Mouse (Mus musculus) liver, adult 2 months (tissue): ENCODE data around the gene Scel. TPM values are rescaled to one million over a fixed set of nuclear protein-coding genes. Genes with fewer than 3 reads are reported as not detected.

Source experiments
- DNase-seq: peaks from one replicate; pipeline ENCODE4 v3.0.0-alpha.2; 2011; ENCODE audit warnings: low read depth, low spot score; ENCODE audit errors: extremely low read depth
- H3K27ac ChIP-seq: fragments of 200-500 bp; replicated peaks from 2 replicates; pipeline ENCODE4 v1.5.1; 2012; ENCODE audit warnings: low read depth, mild to moderate bottlenecking, control low read depth, inconsistent platforms, low read length; ENCODE audit not compliant: insufficient read depth
- H3K27me3 ChIP-seq: fragments of 200-500 bp; 2 replicates; pipeline ENCODE4 v1.6.1; 2012; ENCODE audit warnings: mild to moderate bottlenecking, moderate library complexity, low read length, inconsistent platforms; ENCODE audit not compliant: control insufficient read depth, insufficient read depth
- H3K36me3 ChIP-seq: fragments of 200-500 bp; 2 replicates; pipeline ENCODE4 v1.6.1; 2012; ENCODE audit warnings: low read length, inconsistent platforms; ENCODE audit not compliant: control insufficient read depth, insufficient read depth
- H3K4me1 ChIP-seq: fragments of 200-500 bp; 2 replicates; pipeline ENCODE4 v1.6.1; 2011; ENCODE audit warnings: low read length; ENCODE audit not compliant: control insufficient read depth, insufficient read depth
- H3K4me3 ChIP-seq: fragments of 200-500 bp; 2 replicates; pipeline ENCODE4 v1.5.1; 2011; ENCODE audit warnings: low read depth, mild to moderate bottlenecking, control low read depth, low read length, moderate library complexity; ENCODE audit not compliant: insufficient read depth
- H3K79me2 ChIP-seq: fragments of 200-500 bp; 2 replicates; pipeline ENCODE4 v1.6.1; 2012; ENCODE audit warnings: inconsistent platforms, mild to moderate bottlenecking, low read length, moderate library complexity; ENCODE audit not compliant: control insufficient read depth, insufficient read depth
- H3K9ac ChIP-seq: fragments of 200-500 bp; 2 replicates; pipeline ENCODE4 v1.6.1; 2012; ENCODE audit warnings: low read depth, mild to moderate bottlenecking, control low read depth, inconsistent platforms, low read length
- CTCF ChIP-seq: fragments of 200-500 bp; IDR thresholded peaks from 2 replicates; pipeline ENCODE4 v1.5.1; 2011; ENCODE audit warnings: low read depth, low read length, control low read depth
- POLR2A ChIP-seq: fragments of 200-500 bp; IDR thresholded peaks from 2 replicates; pipeline ENCODE4 v1.6.1; 2011; ENCODE audit warnings: low read length, control low read depth; ENCODE audit not compliant: insufficient read depth; ENCODE audit errors: extremely low read depth
- WGBS: fragments of 180-500 bp; shearing (Covaris S2); methylation state at CpG from one replicate; pipeline ENCODE4 v1.1.7; 2018; 5-methylcytosine and 5-hydroxymethylcytosine counted together
- polyA plus RNA-seq: library from polyadenylated mRNA; depleted of rRNA; stranded (reverse); fragments of >200 nt; gene quantifications from 2 replicates; pipeline ENCODE4 v1.2.3, GENCODE M21; 2012
- total RNA-seq: library from RNA; depleted of rRNA; stranded (reverse); fragments of >200 nt; gene quantifications from 2 replicates; pipeline ENCODE4 v1.2.3, GENCODE M21; 2014

Scel gene
- total and polyA plus RNA-seq, 2 experiments = not detected

DNA sequence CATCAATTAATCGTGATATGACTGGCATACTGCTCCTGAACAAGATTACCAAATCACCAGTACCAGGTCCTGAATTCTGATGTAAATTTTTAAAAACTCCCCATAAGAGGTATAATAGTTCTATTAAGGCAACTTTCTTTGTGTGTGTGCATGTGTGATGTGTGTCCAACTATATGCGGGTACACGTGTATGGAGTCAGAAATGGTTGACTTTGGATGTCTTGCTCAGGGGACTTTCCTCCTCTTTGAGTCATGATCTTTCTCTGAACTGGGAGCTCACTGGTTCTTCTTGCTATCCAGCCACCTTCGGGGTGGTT lies 101.1 kb downstream of the Scel start:
- no peak for TF ChIP-seq CTCF
- TF ChIP-seq POLR2A = no peak
- Histone ChIP-seq H3K36me3 (no peaks in the 10 kb centered on the region), H3K79me2 (no peaks in the 10 kb centered on the region), H3K9ac (no peak overlapping the region), H3K4me3 (no peak overlapping the region), H3K27me3 (no peaks in the 10 kb centered on the region), H3K27ac (no peak overlapping the region), H3K4me1 (no peaks in the 10 kb centered on the region)
- 96% methylated on average over 4 of the region's 4 CpGs for WGBS
- no peak for DNase-seq

DNA sequence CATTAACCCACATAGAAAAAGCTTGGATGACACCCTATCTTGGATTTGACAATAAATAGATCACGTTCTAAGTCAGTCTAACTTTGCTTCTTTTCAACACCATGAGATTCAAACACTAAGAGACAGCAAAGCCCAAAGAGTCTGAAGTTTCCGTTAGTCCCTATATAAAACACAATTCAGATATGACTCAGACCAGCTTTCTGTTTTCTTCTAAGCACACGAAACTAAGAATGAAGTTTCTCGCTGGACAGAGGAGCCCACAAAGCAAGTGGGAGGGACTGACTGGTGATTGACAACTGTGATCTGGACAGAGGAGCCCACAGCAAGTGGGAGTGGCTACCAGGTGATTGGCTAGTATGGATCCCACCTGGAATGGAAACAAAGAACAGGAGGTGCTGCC lies 106.6 kb downstream of the Scel start:
- DNase-seq = no peak
- 82% methylated on average over 4 of the region's 4 CpGs for WGBS
- H3K36me3 ChIP-seq = no peaks in the 10 kb centered on the region
- H3K4me3 ChIP-seq = no peak overlapping the region
- no peaks in the 10 kb centered on the region for H3K79me2 ChIP-seq
- no peak overlapping the region for H3K27ac ChIP-seq
- H3K27me3 ChIP-seq = no peaks in the 10 kb centered on the region
- H3K9ac ChIP-seq = no peak overlapping the region
- H3K4me1 ChIP-seq = no peaks in the 10 kb centered on the region
- TF ChIP-seq CTCF (no peak), POLR2A (no peak)

DNA sequence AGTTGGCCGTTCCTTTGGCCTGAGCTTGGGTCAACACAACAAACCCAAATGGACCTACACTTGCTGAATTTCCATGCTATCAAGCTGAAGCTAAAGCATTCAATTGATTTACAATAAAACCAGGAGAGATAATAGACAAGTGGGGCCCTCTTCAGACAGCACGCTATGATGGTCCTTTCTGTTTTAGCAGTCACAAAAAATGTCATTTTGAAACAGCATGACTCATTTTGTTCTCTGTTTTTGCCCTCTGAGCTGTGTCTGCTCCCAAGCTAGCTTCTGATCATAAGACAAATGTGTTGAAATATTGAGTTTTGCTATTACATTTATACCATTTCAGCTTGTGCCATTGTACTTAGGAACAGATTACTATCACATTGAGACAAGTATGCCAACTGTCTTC lies 108.1 kb downstream of the Scel start:
- no peaks in the 10 kb centered on the region for H3K36me3 ChIP-seq
- no peak overlapping the region for H3K9ac ChIP-seq
- no peaks in the 10 kb centered on the region for H3K4me1 ChIP-seq
- no peak overlapping the region for H3K4me3 ChIP-seq
- no peaks in the 10 kb centered on the region for H3K27me3 ChIP-seq
- H3K27ac ChIP-seq = no peak overlapping the region
- 88% methylated on average over 2 of the region's 2 CpGs for WGBS
- no peak for TF ChIP-seq CTCF
- no peak for TF ChIP-seq POLR2A
- H3K79me2 ChIP-seq = no peaks in the 10 kb centered on the region
- DNase-seq = no peak

DNA sequence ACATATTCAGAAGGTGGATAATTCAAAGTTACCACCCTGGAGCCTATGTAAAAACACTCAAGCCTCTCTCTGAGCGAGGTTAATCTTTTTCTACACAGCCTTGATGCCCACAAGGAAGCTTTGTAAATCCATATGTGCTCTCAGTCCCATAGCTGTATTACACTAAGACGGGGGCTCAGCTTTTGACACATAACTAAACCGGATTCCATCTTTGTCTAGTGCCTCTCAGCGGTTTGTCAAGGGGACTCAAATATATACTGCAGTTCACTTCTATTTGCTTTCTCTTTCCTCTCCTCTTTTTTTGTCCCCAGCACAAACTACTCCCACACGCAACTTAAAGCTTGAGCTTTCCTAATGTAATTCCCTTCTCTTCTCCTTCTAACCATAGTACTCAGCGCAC lies 113.0 kb downstream of the Scel start:
- Histone ChIP-seq H3K36me3 (no peaks in the 10 kb centered on the region), H3K27ac (no peak overlapping the region), H3K79me2 (no peaks in the 10 kb centered on the region), H3K27me3 (peaks cover 3% of the 10 kb centered on the region; the same call in 1 of the 2 replicates), H3K4me1 (no peaks in the 10 kb centered on the region), H3K4me3 (no peak overlapping the region), H3K9ac (no peak overlapping the region)
- TF ChIP-seq CTCF (no peak), POLR2A (no peak)
- WGBS = 84% methylated on average over 6 of the region's 6 CpGs
- no peak for DNase-seq

DNA sequence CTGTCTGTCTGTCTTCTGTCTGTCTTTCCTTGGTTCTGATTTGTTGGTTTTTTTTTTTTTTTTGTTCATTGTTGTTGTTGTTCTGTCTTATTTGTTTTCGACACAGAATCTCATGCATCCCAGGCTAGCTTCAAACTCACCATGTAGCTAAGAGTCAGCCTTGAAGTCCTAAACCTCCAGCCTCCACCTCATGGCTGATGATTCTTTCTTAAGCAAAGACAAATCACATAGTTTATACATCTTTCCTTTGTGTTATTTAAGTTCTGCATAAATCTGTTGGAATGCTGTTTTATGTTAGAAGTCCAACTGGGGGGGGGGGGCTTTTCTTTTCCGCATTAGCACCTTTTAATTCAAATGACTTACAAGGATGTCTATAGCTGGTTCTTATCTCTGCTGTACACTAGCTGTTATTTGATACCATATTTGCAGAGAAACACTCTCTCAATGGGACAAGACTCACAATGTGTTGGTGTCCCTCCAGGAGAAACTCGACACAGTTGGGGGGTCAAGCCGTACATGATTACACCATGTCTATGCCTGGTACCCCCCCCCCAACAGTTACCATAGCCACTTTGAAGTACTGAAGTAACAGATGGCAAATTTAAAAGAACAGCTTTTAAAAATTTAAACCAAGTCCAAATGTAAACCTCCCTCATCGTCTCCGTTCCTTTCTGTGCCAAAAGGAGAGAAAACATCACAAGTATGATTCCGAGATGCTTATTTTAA lies 116.7 kb downstream of the Scel start:
- no peak overlapping the region for H3K9ac ChIP-seq
- peaks cover 3% of the 10 kb centered on the region; the same call in 1 of the 2 replicates for H3K27me3 ChIP-seq
- H3K27ac ChIP-seq = no peak overlapping the region
- WGBS = 87% methylated on average over 7 of the region's 7 CpGs
- H3K79me2 ChIP-seq = no peaks in the 10 kb centered on the region
- no peaks in the 10 kb centered on the region for H3K36me3 ChIP-seq
- no peak overlapping the region for H3K4me3 ChIP-seq
- TF ChIP-seq CTCF (no peak), POLR2A (no peak)
- H3K4me1 ChIP-seq = no peaks in the 10 kb centered on the region
- no peak for DNase-seq

DNA sequence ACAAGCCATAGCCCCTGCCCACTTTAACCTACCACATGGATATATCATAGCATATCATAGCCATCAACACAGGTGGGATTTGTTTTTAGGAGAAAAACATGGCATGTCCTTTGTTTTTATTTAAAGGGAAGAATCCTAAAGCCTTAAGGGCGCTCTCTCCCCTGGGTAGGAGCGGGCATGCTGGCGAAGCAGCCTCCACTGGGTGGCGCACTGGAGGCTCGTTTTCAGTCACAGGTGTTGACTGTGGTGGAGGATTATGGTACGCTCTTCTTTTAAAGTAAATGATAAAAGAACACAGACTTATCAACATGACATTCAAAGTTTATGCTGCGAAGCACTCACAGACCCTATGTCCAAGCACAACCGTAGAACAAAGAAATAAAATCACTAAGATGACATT lies 117.4 kb downstream of the Scel start:
- TF ChIP-seq CTCF (no peak), POLR2A (no peak)
- Histone ChIP-seq H3K79me2 (no peaks in the 10 kb centered on the region), H3K27me3 (peaks cover 3% of the 10 kb centered on the region; the same call in 1 of the 2 replicates), H3K4me3 (no peak overlapping the region), H3K36me3 (no peaks in the 10 kb centered on the region), H3K9ac (no peak overlapping the region), H3K4me1 (no peaks in the 10 kb centered on the region), H3K27ac (no peak overlapping the region)
- DNase-seq = no peak
- WGBS = 80% methylated on average over 8 of the region's 8 CpGs
